Mouse (Mus musculus): ENCODE measurements at regions not wholly inside any gene's neighbourhood (a gene's known extent, or its start where the extent isn't known, plus 50 kb on each side); places are given as distances from the start of the nearest gene placed in this dataset.

GRCm38 (mm10) chr1:185939914-185940313, 177.2 kb downstream of the Lyplal1 start:
- no peak for TF ChIP-seq CTCF (IDR thresholded peaks at IDR 0.05; ENCODE audit: low read depth)
- TF ChIP-seq EP300 (IDR thresholded peaks at IDR 0.05; ENCODE audit: low read depth): no peak
